Mouse (Mus musculus): ENCODE measurements around the gene Pex16.

DNA sequence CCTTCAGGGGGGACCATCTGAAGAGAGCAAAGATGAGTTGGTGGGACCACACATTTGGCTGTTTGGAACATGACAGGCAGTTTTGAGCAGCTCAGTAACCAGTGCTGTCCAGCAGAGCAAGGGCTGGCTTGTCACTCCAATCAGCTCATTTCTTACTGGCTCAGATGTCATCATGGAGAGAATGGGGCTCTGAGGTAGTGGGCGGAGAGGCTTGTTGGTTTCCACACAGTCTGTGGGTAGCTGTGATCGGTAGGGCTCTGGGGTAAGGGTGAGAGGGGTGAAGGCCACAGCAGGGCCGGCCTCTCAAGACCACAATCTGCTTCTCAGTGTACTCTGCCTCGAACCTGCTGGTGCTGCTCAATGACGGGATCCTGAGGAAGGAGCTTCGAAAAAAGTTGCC is 1.8 kb downstream of the Pex16 start:
- TF ChIP-seq POLR2A (IDR thresholded peaks at IDR 0.05; ENCODE audit: low read depth, low read length) (no peak), CTCF (IDR thresholded peaks at IDR 0.05; ENCODE audit: extremely low read depth, insufficient read length, insufficient replicate concordance, low read depth, low read length) (no peak)

All from small intestine, adult 2 months (tissue).